Mouse (Mus musculus) retina, adult 2 months (tissue): Measurements from ENCODE around the gene Kbtbd7.
"Not testable (repeated sequence)": the region's sequence is repeated elsewhere in the genome, so short reads cannot be mapped to it uniquely, and the experiment has no call there.

Experiments used
- DNase-seq: peaks from one replicate; pipeline ENCODE4 v3.0.0-alpha.2; 2012; ENCODE audit warnings: low read depth, low spot score

The Kbtbd7 gene

DNA sequence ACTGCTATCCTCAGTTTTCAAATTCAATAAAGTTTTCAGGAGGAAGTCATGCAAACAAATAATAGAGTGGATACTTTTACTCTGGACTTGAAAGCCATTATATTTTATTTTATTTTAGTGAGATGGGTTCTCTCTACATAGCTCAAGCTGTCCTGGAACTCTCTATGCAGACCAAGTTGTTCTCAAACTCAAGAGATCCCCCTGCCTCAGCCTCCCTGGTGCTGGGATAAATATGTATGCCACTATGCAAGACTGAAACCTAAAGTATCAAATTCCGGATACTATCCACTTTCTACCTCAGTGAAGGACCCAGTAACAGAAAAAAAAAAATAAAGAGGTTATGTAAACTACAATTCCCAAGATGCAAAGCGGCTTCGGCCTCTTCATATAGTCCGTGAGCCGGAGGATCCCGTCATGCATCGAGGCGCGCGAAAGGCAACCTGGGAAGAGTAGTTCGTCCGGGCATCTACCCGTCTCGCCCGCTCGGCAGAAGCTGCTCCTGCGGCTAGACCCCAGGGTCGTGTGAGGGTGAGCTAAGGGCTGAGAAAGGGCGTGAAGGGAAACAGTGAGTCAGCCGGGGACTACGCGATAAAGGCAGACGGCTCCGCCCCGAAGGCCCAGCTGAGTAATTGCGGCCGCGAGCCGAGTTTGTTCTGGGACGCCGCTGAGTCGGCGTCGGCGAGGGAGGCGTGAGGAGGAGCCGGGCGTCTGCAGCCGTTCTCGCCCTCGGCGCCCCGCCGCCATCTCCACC lies at the start of gene Kbtbd7:
TSS of gene Kbtbd7 (plus strand) at position 533 of the 751 bp plus-strand sequence.
- DNase-seq: peak; percentile 77

DNA sequence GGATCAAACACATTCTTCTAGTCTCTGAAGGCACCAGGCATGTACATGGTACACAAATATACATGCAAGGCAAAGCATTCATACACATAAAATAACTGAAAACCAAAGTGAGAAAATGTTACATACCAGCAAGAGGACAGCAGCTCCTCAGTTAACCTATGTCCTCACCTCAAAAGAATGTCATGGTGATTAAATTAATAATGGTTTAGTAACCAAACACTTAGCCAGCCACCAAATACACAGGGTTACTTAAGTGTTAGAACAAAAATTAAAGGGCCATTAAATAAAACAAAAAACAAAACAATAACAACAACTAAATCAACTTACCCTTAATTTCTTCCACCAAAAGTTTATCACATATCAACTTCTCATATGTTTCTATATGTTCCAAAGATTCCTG lies 49.3 kb upstream of the Kbtbd7 start:
- no peak for DNase-seq

DNA sequence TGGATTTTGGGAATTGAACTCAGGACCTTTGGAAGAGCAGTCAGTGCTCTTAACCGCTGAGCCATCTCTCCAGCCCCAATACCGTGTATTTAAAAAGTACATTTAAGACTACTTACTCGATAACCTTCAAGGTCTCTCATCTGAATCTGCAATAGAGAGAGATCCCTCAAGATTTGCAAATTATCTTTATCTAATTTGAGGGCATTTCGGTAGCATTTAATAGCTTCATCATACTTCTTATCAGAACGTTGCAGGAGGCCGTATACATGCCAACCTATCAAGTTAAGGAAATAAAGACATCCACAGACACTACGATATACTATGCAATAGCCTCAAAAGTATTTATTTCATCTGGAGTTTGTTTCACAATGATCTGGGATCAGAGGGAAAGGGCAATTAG lies 43.2 kb upstream of the Kbtbd7 start:
- no peak for DNase-seq

DNA sequence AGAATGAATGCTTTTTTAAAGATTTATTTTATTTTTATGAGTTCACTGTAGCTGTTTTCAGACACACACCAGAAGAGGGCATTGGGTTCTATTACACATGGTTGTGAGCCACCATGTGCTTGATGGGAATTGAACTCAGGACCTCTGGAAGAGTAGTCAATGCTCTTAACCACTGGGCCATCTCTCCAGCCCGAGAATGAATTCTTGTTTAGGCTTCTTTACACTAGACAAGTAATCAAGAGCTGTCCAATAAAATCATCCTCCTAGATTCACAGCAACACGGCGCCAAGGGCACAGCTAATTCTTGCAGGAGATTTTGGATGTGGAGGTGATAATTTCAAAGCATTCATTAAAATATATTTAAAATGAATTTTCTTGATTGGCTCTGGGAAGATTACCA lies 38.0 kb upstream of the Kbtbd7 start:
- no peak for DNase-seq

DNA sequence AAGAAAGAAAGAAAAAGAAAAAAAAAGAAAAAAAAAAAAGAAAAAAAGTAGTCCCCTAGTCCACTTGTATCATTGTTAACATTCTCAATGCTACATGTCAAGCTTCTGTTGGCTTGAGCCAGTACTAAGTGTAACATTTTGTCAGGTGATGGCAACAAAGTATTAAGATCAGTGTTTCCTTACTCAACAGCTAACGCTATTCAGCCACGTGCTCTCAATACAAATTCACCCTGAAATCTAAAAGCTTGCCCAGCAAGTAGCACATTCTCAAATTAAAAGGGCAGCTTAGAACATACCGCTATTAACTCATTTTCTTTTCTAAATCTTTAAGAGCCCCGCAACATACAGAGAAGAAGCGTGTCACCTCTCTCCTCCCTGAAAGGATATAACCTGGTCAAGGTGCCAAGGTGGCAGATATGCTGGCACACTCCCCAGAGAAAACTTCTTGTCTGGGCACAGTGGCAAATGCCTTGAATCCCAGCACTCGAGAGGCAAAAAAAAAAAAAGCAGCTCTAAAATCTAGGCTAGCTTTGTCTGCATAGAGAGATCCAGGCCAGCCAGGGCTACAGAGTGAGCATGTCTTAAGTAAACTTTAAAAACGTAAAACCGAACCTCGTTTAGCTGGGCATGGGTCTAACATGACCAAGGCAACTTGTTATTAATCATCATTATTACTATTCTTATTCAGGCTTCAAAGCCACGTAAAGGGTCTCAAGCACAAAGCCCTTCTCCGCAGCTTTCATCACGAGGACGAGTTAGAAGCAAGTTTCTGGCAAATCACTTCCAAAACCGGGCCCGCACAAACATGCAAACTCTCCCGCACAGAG lies 36.7 kb upstream of the Kbtbd7 start:
- no peak for DNase-seq

DNA sequence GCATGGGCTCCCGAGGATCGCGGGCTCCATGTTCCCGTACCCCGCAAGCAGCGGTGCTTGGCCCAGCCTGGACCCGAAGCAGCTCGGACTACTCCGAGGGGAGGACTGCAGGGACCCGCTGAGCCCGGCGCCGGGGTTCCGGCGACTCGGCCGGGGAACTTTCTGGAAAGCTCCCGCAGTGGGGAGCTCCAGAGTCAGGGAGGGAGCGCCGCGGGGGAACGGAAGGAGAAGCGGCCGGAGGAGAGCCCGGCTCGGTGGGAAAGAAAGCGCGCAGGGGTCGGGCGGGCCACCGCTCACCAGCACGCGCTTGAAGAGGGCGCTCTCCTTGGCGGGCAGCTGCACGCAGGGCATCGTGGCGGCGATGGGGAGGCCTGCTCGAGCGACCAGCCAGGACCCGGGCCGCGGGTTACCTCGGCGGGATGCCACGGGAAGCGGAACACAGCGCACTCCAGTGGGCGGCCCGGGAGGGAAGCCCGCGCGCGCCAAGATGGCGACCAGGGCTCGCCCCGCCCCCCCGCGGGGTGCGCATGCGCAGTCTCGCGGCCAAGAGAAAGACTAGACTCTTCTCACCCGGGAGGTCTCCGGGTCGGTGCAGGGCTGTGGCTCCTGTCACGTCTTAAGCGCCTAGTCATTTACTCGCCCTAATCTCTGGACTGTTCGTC lies 35.9 kb upstream of the Kbtbd7 start, which contains the start of gene Naa16:
TSS of gene Naa16 (minus strand) at position 514 of the 662 bp plus-strand sequence.
- DNase-seq: peak; percentile 87

DNA sequence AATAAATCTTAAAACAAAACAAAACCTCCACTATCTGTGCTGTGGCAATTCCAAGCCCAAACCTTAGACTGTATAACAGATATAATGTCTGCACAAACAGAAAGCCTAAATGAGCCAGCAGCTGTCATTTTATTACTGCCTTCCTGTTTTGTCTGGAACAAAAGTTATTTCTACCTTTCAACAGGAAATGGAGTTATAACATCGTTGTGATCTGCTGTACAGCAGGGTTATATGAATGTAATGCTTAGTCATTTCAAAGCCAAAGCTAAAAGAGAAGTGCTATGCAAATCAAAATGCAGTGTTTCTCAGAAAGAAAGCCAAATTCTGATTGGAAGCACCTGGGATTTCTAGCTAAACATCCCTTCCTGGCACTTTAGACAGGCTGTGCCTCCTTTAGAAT lies 33.0 kb upstream of the Kbtbd7 start:
- no peak for DNase-seq

DNA sequence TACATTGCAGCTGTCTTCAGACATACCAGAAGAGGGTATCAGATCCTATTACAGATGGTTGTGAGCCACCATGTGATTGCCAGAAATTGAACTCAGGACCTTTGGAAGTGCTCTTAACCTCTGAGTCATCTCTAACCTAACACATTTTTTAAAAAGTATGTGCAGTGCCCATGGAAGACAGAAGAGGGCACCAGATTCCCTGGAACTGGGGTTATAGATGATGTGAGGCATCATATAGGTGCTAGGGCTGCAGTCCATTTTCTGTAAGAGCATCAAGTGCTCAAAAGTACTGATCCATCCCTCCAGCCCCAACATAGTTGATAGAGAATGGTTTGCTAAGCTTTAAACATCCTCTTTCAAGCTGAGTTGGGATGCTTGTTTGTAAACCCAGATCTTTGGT lies 31.7 kb upstream of the Kbtbd7 start:
- no peak for DNase-seq

DNA sequence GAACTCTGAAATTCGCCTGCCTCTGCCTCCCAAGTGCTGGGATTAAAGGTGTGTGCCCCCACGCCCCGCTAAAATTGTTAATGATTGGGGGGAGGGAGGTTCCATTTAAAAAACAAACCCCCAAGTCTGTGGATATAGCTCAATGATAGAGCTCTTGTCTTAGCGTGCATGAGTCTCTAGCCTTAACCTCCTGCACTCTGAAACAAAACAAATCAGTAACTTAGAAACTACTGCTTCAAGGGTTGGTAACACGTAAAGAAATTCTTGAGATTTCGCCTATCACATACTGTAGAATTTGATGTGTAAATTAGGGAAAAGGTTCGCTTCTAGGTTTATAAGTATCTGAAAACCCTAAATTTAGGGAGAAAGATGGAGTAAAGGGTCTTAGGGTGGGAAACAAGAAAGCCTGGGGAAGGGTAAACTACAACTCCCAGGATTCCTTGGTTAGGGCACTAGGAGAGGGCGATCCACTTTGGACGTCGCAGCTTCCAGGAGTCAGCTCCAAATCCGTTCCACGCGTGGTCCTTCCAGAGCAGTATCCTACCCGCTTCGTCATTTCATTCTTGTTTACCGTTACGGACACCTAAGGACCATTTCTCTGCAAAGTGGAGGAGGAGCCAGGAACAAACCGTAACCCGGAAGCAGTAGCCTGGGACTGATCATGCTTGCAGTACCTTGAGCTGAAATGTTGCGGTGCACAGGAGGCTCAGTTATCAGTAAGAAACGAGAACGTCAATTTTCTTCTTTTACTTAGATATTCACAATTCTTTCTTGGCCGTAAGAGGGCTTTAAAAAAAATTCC lies 28.8 kb upstream of the Kbtbd7 start, which contains the start of gene Mtrf1:
TSS of gene Mtrf1 (plus strand) at position 452 of the 802 bp plus-strand sequence.
- peak; percentile 62 for DNase-seq

DNA sequence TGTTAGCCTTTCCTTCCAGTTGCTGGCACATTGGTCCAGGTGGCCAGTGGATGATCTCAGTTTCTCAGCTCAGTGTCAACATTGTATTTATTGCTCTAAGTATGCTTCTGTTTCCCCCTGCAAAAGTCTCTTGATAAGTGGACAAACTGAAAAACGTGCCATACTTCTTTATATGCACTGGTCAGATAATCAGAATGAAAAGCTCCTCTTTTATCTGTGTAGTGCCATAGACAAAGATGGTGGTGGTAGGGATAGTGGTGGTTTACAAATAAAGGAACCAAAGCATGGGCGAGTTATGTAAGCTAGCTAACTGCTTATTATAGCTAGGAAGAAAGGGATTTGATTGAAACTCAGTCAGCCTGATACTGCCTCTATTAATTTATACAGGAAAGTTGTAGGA lies 18.7 kb upstream of the Kbtbd7 start:
- no peak for DNase-seq

DNA sequence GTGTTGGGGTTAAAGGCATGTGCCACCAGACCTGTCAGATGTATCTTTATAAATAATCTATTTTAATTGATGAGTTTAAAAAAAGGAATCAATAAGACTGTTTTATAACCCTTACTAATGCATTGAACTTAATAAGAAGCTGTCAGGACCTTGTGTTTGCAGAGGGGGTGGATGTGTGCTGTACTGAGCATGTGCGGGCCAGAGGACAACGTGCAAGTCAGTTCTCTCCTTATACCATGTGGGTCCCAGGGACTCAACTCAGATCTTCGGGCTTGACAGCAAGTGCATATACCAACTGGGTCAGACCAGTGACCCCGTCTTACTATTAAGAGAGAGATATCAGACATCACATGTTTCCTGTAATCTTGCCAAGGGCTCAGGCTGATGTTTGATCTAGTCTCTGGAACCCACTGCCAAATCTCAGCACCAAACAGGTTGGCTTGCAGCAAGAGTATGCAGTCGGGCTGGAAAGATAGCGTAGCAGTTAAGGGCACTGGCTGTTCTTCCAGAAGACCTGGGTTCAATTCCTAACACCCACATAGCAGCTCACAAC lies 17.0 kb upstream of the Kbtbd7 start:
- no peak for DNase-seq

DNA sequence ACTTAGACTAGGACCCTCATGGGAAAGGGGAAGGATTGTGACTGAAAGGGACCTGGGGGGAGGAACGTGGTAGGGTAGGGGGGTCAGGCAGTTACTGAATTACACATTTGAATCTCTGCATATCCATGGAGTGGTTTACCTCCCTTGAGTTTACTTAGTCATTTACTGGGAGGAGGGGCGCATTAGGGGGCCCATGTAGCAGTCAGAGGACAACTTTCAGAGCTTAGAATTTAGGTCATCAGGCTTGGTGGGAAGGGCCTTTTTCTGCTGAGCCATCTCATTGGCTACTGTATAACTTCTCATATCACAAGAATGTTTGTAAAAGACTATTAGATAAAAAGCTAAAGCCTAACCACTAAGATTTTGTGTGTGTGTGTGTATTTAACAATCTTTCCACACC lies 15.6 kb upstream of the Kbtbd7 start:
- DNase-seq: no peak

DNA sequence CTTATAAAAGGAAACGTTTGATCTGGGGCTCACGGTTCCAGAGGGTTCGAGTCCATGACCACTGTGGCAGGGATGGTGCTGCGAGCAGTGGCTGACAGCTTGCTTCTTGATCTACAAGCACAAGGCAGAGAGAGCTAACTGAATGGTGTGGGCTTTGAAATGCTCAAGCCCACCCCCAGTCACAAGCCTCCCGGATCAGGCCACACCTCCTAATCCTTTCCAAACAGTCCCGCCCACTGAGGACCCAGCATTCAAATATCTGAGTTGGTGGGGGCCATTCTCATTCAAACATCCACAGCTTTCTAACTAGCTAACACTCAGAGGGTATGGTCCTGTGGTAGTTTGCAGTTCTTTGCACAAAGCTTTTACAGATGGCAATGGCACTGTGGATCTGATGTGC lies 13.2 kb upstream of the Kbtbd7 start:
- no peak for DNase-seq

DNA sequence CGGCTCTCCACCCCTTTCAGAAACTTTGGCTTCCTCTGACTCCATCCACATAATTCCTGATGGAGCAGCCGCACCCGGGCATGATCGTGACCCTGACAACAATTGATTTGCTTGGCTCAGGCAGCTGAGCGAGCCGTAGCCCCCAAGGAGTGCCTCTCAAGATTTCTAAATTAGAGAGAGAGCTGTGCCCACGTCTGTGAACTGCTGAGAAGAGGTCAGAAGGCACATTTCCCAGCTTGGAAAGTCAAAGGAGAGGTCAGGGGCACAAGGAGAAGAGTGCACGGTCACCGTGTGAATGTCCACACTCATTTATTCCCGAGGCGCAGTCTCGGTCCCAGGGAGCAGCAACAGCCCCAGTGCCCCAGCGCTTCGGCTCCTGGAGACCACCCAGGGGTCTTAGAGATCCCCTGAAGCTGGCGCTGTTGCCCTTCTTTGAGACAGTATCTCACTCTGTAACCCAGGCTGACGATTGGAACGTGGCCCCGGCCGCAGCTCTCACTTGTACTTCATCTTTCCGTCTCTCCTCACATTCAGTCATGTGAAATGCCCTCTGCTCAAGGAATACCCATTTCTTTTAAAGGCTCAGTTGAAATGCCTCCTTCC lies 6.1 kb upstream of the Kbtbd7 start:
- DNase-seq: no peak

DNA sequence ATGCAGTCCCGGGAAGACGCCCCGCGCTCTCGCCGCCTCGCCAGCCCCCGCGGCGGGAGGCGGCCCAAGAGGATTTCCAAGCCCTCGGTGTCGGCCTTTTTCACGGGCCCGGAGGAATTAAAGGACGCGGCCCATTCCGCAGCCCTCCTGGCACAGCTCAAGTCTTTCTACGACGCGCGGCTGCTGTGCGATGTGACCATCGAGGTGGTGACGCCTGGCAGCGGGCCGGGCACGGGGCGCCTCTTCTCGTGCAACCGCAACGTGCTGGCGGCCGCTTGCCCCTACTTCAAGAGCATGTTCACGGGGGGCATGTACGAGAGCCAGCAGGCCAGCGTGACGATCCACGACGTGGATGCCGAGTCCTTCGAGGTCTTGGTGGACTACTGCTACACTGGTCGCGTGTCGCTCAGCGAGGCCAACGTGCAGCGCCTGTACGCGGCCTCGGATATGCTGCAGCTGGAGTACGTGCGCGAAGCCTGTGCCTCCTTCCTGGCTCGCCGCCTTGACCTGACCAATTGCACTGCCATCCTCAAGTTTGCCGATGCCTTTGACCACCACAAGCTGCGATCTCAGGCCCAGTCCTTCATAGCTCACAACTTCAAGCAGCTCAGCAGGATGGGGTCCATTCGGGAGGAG lies 537 bp downstream of the Kbtbd7 start:
- DNase-seq: not testable (repeated sequence)

DNA sequence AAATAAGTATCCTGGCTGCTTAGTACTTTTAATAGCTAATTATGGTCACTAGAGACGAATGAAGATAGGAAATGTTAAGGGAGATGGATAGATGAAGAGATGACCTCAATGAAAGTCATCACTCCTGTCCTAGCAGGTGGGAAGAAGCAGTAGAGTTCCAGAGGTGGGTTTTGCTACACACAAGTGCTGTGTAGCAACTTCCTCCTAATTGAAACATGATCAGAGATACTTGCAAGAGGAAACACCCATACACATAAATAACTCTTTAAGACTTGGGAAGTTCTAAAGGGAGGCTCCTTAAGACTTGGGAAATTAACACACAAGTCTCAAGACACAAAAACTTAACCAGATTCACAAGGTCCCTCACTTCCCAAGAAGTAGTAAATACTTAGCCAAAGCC lies 7.8 kb downstream of the Kbtbd7 start:
- DNase-seq: no peak

DNA sequence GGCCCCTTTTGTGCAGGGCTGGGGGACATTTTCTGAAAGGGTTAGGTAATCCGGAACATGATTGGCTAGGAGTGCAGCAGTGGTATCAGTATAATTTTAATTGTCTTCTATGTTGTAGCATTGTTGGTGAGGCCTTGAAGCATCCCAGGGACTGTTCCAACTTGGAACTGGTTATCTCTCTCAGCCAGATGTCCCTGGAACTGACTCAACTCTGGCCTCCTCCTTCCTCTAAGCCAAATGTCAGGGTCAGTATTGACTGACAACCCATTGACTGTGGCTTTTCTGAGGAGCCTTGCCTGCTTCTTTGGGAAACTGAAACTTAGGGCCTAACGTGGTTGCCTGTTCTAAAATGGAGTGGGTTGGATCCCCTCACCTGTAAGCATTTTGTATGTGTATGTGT lies 14.3 kb downstream of the Kbtbd7 start:
- DNase-seq: no peak

DNA sequence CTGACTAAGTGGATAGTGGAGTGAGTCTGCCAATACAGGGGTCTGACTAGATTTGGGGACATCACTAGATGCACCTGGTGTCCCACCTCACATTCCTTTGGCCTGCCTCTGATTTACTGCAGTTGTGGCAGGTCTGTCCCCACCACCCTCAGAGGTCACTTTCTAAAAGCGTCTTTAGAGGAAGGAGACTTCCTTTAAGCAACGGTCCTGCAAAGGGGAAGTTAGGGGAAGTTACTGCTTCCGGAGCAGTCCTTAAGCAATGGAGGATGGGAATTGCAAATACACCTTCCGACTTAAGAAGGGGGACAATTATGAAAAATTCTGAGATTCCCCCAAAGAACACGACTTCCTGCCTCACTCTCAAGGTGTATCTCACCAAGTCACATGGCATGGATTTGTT lies 15.1 kb downstream of the Kbtbd7 start:
- no peak for DNase-seq

DNA sequence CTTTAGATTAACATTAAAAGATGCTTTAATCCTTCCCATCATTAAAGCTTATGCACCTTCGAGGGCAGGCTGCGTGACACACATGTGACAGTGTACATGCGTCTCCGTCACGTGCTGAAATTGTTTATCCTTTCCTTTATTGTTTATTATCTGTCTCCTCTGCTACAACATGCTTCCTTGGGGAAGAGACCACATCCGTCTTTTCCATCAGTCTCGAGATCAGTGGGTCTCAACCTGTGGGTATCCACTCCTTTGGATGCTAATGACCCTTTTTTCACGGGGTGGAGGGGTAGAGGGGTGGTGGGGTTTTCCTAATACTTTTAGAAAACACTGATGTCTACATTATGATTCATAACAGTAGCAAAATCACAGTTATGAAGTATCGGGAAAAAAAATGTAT lies 18.3 kb downstream of the Kbtbd7 start:
- no peak for DNase-seq

DNA sequence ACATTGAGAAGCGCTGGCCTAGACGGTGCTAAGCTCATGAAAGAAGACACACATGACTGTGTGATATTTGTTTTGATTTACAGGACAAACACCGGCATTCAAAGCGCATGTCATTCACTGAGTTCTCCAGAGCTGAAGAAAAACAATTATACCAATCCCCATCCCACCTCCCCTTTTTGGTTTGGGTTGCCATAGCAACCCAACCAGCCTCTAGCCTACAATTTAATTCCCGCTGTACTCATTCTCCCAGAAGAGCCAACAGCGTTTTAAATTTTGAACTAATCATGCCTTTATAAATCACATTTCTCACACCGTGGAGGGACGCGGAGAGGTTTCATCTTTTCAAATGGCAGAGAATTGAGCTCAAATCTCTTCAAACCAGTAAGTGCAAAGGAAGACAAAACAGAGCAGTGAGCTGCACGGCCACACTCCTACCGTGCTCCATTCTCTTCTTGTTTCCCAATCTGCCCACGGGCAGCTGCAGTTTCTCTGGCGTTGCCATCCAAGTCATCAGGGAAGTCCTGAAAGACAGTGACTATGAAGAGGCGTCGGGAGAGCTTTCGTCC lies 18.8 kb downstream of the Kbtbd7 start:
- DNase-seq: no peak
